Mouse (Mus musculus) limb, embryonic 13.5 days (tissue): ENCODE measurements at regions not wholly inside any gene's neighbourhood (a gene's known extent, or its start where the extent isn't known, plus 50 kb on each side); places are given as distances from the start of the nearest gene placed in this dataset.

Experiments used
- ATAC-seq: fragments of 200-750 bp; cut with Nextera tagmentation; 2 replicates; pipeline ENCODE4 v1.8.0; 2017; ENCODE audit warnings: low read depth, moderate number of reproducible peaks, moderate TSS enrichment; ENCODE audit not compliant: low FRiP score
- H3K27ac ChIP-seq: fragments of 300-500 bp; sonication (generic); 2 replicates; pipeline ENCODE4 v1.5.1; 2015; ENCODE audit warnings: inconsistent platforms, mild to moderate bottlenecking, moderate library complexity
- H3K27me3 ChIP-seq: fragments of 300-500 bp; sonication (generic); 2 replicates; pipeline ENCODE4 v1.6.1; 2015; ENCODE audit warnings: mild to moderate bottlenecking, inconsistent platforms
- H3K36me3 ChIP-seq: fragments of 300-500 bp; sonication (generic); 2 replicates; pipeline ENCODE4 v1.6.1; 2015; ENCODE audit warnings: inconsistent platforms, mild to moderate bottlenecking, moderate library complexity
- H3K4me1 ChIP-seq: fragments of 300-500 bp; sonication (generic); 2 replicates; pipeline ENCODE4 v1.6.1; 2015; ENCODE audit warnings: inconsistent platforms
- H3K4me2 ChIP-seq: fragments of 300-500 bp; sonication (generic); replicated peaks from 2 replicates; pipeline ENCODE4 v1.6.1; 2015; ENCODE audit warnings: inconsistent platforms, mild to moderate bottlenecking, moderate library complexity
- H3K4me3 ChIP-seq: fragments of 300-500 bp; sonication (generic); 2 replicates; pipeline ENCODE4 v1.5.1; 2015; ENCODE audit warnings: moderate library complexity, mild to moderate bottlenecking, inconsistent platforms
- H3K9ac ChIP-seq: fragments of 300-500 bp; sonication (generic); 2 replicates; pipeline ENCODE4 v1.6.1; 2015; ENCODE audit warnings: mild to moderate bottlenecking, inconsistent platforms
- H3K9me3 ChIP-seq: fragments of 300-500 bp; sonication (generic); 2 replicates; pipeline ENCODE4 v1.6.1; 2016; ENCODE audit warnings: inconsistent platforms
- WGBS: fragments of 180-500 bp; shearing (Covaris S2); methylation state at CpG from one replicate; pipeline ENCODE4 v1.1.7; 2015; 5-methylcytosine and 5-hydroxymethylcytosine counted together

GRCm38 (mm10) chr11:31464844-31465243 lies 95.0 kb upstream of the Stc2 start:
- no peaks in the 10 kb centered on the region for H3K36me3 ChIP-seq
- WGBS, result 91% methylated on average over 1 of the region's 1 CpGs

GRCm38 (mm10) chr11:31462440-31462839 lies 92.6 kb upstream of the Stc2 start:
- Histone ChIP-seq H3K4me3 (no peak overlapping the region), H3K9ac (no peak overlapping the region), H3K4me1 (no peaks in the 10 kb centered on the region), H3K36me3 (no peaks in the 10 kb centered on the region), H3K27ac (no peak overlapping the region), H3K9me3 (no peaks in the 10 kb centered on the region), H3K4me2 (no peak overlapping the region), H3K27me3 (no peaks in the 10 kb centered on the region)
- ATAC-seq, result no peak

More at GRCm38 (mm10) chr11:31464844-31465243, 95.0 kb upstream of the Stc2 start:
- no peaks in the 10 kb centered on the region for H3K9me3 ChIP-seq
- H3K27ac ChIP-seq, result no peak overlapping the region
- H3K9ac ChIP-seq, result no peak overlapping the region
- no peak for ATAC-seq
- no peak overlapping the region for H3K4me2 ChIP-seq
- no peaks in the 10 kb centered on the region for H3K27me3 ChIP-seq
- H3K4me1 ChIP-seq, result no peaks in the 10 kb centered on the region
- no peak overlapping the region for H3K4me3 ChIP-seq

- ATAC-seq, result no peak
- H3K4me3 ChIP-seq, result no peak overlapping the region
- no peak overlapping the region for H3K4me2 ChIP-seq
- 87% methylated on average over 4 of the region's 4 CpGs for WGBS
- H3K4me1 ChIP-seq, result no peaks in the 10 kb centered on the region
- no peak overlapping the region for H3K27ac ChIP-seq
- H3K9ac ChIP-seq, result no peak overlapping the region
- no peaks in the 10 kb centered on the region for H3K36me3 ChIP-seq
- H3K27me3 ChIP-seq, result no peaks in the 10 kb centered on the region
- H3K9me3 ChIP-seq, result no peaks in the 10 kb centered on the region
Measured at GRCm38 (mm10) chr11:31461824-31462223, 92.0 kb upstream of the Stc2 start.

- 77% methylated on average over 3 of the region's 3 CpGs for WGBS
- no peak for ATAC-seq
- no peak overlapping the region for H3K4me2 ChIP-seq
- H3K4me3 ChIP-seq, result no peak overlapping the region
- no peak overlapping the region for H3K9ac ChIP-seq
- H3K27me3 ChIP-seq, result no peaks in the 10 kb centered on the region
- no peaks in the 10 kb centered on the region for H3K36me3 ChIP-seq
- no peak overlapping the region for H3K27ac ChIP-seq
- no peaks in the 10 kb centered on the region for H3K4me1 ChIP-seq
- no peaks in the 10 kb centered on the region for H3K9me3 ChIP-seq
Measured at GRCm38 (mm10) chr11:31461348-31461747, 91.5 kb upstream of the Stc2 start.

GRCm38 (mm10) chr11:31427374-31427773 lies 57.5 kb upstream of the Stc2 start:
- H3K36me3 ChIP-seq, result no peaks in the 10 kb centered on the region
- H3K4me3 ChIP-seq, result no peak overlapping the region
- no peaks in the 10 kb centered on the region for H3K4me1 ChIP-seq
- no peaks in the 10 kb centered on the region for H3K27me3 ChIP-seq
- 86% methylated on average over 2 of the region's 2 CpGs for WGBS
- H3K9ac ChIP-seq, result no peak overlapping the region
- H3K4me2 ChIP-seq, result no peak overlapping the region
- ATAC-seq, result no peak
- no peaks in the 10 kb centered on the region for H3K9me3 ChIP-seq
- no peak overlapping the region for H3K27ac ChIP-seq
